Mouse (Mus musculus) ovary, postnatal 36 days (tissue): ENCODE data around the gene Tfeb.
A peak's percentile ranks its signal among the peaks of the same experiment; 100 is the strongest.

ENCODE experiments used
- DNase-seq: peaks from one replicate; pipeline ENCODE4 v3.0.0; 2022; ENCODE audit warnings: low spot score, mixed read lengths

Tfeb gene

GRCm38 (mm10) chr17:47788996-47789395, 52.2 kb downstream of the Tfeb start:
- DNase-seq = no peak

DNA sequence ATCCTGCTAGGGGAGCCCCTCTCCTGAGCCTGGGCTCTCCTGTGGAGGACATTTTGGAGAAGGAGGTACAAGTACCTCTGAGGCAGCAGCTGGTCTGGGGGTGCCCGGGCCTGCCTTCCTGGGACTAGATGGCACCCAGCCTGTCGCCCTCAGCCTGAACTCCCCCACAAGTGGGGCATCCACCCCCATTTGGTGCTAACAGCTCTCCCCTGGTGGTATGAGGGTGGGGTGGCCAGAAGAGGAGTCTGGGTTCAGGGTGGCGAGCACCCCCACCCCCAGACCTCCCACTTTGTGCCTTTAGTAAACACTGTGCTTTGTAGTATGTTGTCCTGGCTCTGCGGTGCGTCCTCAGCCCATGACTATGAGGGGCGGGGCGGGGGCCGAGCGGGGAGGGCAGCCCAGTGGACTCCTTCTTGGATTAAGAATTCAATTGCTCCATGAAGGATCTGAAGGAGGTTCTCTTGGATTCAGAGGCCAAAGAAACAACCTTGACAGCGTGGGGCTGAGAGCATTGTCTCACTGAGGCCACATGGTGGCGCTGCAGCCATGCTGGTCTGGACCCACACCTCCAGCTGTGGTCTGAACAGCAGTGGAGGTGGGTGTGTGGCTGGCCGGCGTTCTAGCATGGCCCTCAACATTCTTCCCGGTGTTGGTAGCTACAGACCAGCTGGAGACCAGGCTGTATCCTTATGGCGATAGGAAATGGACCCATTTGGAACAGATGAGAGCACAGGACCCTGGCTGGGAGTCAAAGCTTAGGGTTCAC, 55.5 kb downstream of the Tfeb start:
- DNase-seq = peak; percentile 77

DNA sequence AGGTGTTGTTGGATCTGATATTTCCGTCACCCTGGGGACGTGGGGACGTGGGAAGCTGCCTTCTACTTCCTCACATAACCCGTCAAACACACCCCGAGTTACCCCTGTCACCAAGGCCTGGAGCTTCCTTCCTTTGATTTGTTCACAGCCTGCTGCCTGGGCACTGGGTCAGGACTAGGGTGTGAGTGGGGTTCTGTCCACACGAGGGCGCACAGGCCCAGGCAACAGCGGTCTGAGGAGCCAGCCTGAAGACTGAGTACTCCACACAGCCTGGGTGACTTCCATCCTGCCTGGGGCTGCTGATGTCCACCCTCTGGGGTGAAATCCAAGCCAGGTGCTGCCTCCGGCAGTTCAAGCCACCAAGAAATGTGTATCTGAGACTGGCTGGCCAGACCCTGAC, 56.5 kb downstream of the Tfeb start:
- peak; percentile 85 for DNase-seq

DNA sequence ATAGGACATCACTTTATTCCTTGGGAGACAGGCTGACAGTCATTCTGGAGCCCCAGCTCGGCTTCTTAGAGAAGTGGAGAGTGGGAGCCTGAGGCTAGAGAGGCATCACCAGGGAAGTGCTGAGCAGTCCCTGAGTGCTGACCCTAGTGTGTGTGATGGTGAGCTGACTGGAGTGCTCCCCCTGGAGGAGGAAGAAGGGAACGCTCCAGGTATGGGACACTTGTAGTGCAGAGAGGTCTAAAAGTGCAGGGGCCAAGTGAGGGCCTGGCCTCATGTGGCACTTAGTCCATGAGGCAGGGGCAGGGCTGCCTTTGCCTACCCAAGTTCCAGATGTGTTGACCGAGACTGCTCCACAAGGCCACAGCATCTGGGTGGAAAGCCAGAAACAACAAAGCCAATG, 58.6 kb downstream of the Tfeb start:
- DNase-seq = peak; percentile 48

- DNase-seq = no peak
These were observed 59.5 kb downstream of the Tfeb start for GRCm38 (mm10) chr17:47796156-47796816.

DNA sequence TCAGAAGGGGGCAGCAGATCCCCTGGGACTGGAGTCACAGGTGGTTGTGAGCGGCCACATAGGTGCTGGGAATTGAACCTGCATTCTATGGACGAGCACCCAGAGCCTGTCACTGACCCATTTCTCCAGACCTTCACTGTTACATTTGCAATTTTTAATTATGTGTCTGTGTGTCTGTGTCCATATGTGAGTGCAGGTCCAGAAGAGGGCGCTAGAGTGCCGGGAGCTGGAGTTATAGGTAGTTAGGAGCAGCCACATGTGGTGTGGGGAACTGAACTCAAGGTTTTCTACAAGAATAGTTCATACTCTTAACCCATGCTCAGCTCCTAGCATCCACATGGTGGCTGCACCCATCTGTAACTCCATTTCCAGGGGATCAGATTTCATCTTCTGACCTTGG, 60.1 kb downstream of the Tfeb start:
- no peak for DNase-seq

DNA sequence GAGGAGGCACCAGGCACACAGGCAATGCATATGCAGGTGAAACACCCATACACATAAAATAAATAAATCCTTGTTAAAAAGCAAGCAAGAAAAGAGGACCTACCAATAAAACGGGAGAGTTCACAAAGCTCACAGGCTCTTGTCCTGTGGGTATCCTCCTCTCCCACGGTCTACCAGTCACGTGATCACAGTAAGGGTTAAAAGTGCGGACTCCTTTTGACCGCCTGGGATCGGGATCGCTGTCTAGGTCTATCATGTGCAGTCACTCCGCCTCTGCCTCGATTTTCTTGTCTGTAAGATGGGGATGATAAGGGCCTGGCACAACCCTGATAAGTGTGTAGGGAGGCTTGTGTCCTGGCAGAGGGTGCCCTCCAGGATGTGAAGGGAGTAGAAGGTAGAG, 60.6 kb downstream of the Tfeb start:
- DNase-seq = no peak

GRCm38 (mm10) chr17:47802806-47803205, 66.0 kb downstream of the Tfeb start:
- DNase-seq = no peak

DNA sequence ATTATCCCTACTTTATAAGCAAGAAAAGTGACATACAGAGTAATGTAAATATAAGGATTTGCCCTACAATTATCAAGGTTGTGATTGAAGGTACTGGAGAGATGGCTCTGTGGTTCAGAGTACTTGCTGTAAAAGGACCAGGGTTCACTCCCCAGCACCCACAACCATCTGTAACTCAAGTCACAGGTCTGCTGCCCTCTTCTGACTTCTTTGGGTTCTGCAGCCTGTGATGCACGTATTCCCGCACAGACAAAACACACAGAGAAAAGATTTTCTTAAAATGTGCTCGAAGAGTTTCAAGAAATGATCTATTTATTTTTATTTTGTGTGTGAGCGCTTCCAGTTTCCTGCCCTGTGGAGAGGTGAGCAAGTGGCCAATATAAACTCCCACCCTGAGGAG, 66.8 kb downstream of the Tfeb start:
- DNase-seq = no peak

- DNase-seq = no peak
These were observed 68.4 kb downstream of the Tfeb start for GRCm38 (mm10) chr17:47805047-47805835.

DNA sequence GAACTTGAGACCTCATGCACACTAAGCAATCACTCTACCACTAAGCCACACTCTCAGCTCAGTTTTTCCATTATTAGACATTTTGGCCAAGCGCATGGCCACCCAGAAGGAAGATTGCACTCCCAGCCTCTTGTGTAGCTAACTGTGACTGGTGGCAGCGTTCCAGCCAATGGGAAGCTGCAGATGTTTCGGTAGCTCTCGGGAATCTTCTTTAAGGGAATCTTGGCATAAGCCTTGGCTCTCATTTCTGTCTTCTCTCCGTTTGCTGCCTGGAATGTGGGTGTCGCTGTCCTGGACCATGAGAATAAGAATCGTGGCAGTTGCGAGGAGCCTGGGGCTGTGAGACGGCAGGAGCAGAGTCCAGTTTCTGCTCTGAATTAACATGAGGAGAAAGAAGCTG, 69.4 kb downstream of the Tfeb start:
- no peak for DNase-seq

- DNase-seq = no peak
These were observed 74.5 kb downstream of the Tfeb start for GRCm38 (mm10) chr17:47811265-47811800.

GRCm38 (mm10) chr17:47812200-47812599, 75.4 kb downstream of the Tfeb start:
- no peak for DNase-seq

- DNase-seq = no peak
These were observed 76.8 kb downstream of the Tfeb start for GRCm38 (mm10) chr17:47813616-47814015.

GRCm38 (mm10) chr17:47814496-47814895, 77.7 kb downstream of the Tfeb start:
- no peak for DNase-seq

GRCm38 (mm10) chr17:47815446-47815845, 78.6 kb downstream of the Tfeb start:
- DNase-seq = no peak

DNA sequence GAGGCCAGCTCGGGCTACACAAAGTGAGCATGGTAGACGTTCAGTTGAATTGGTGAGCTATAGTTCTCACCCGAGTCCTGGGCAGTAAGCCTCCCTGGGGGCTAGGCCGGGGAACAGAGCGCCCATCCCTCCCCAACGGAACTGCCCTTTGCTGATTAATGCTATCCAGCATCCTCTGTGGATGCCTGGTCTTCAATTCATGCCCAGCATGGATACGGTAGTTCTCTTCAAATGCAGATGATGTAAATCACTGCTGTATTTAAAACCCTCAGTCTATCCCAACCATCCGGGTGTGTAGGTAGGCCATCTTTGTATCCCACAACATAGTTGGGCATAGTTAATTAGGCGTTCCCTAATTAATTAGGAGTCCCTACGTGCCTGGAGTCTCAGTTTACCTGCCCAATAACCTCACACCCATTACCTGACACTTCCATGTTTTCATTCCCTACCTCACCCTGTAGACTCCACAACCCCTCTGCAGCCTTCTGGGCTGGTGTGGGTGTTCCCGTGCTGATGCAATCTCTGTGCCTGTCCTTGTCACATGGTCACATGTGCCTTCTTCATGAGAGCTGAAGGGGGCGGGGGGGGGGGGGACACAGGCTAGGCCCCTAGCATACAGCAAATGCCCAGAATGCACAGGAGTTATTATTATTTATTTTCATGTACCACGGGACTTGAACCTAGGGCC, 81.4 kb downstream of the Tfeb start:
- DNase-seq = no peak

- no peak for DNase-seq
These were observed 84.5 kb downstream of the Tfeb start for GRCm38 (mm10) chr17:47821339-47821738.

GRCm38 (mm10) chr17:47831161-47831560, 94.3 kb downstream of the Tfeb start:
- no peak for DNase-seq

- no peak for DNase-seq
These were observed 94.9 kb downstream of the Tfeb start for GRCm38 (mm10) chr17:47831772-47832171.

- DNase-seq = no peak
These were observed 95.7 kb downstream of the Tfeb start for GRCm38 (mm10) chr17:47832501-47833028.
